Mouse (Mus musculus) kidney, embryonic 15.5 days (tissue): ENCODE data around the gene Rab36. TPM values are rescaled to one million over a fixed set of nuclear protein-coding genes. Genes with fewer than 3 reads are reported as not detected.

ENCODE experiments used
- ATAC-seq: fragments of 200-750 bp; cut with Nextera tagmentation; replicated peaks from 2 replicates; pipeline ENCODE4 v1.8.0; 2017; ENCODE audit warnings: moderate TSS enrichment; ENCODE audit not compliant: low FRiP score
- H3K27ac ChIP-seq: fragments of 300-500 bp; sonication (generic); 2 replicates; pipeline ENCODE4 v1.5.1; 2015; ENCODE audit warnings: mild to moderate bottlenecking, inconsistent platforms
- H3K27me3 ChIP-seq: fragments of 300-500 bp; sonication (generic); 2 replicates; pipeline ENCODE4 v1.6.1; 2015; ENCODE audit warnings: inconsistent platforms
- H3K36me3 ChIP-seq: fragments of 300-500 bp; sonication (generic); 2 replicates; pipeline ENCODE4 v1.6.1; 2015; ENCODE audit warnings: inconsistent platforms
- H3K4me1 ChIP-seq: fragments of 300-500 bp; sonication (generic); 2 replicates; pipeline ENCODE4 v1.6.1; 2015; ENCODE audit warnings: inconsistent platforms
- H3K4me2 ChIP-seq: fragments of 300-500 bp; sonication (generic); 2 replicates; pipeline ENCODE4 v1.6.1; 2015; ENCODE audit warnings: moderate library complexity, mild to moderate bottlenecking, inconsistent platforms
- H3K4me3 ChIP-seq: fragments of 300-500 bp; sonication (generic); replicated peaks from 2 replicates; pipeline ENCODE4 v1.5.1; 2015; ENCODE audit warnings: mild to moderate bottlenecking, inconsistent platforms
- H3K9ac ChIP-seq: fragments of 300-500 bp; sonication (generic); 2 replicates; pipeline ENCODE4 v1.6.1; 2015; ENCODE audit warnings: mild to moderate bottlenecking, inconsistent platforms
- H3K9me3 ChIP-seq: fragments of 300-500 bp; sonication (generic); replicated peaks from 2 replicates; pipeline ENCODE4 v1.6.1; 2016; ENCODE audit warnings: inconsistent platforms
- WGBS: fragments of 180-500 bp; shearing (Covaris S2); methylation state at CpG from one replicate; pipeline ENCODE4 v1.1.7; 2015; ENCODE audit warnings: mixed read lengths; 5-methylcytosine and 5-hydroxymethylcytosine counted together
- polyA plus RNA-seq: library from polyadenylated mRNA; unstranded; fragments of >200 nt; fragmentation: Nextera tagmentation; extraction: Ambion mirVana; gene quantifications from 2 replicates; pipeline ENCODE4 v1.2.1, GENCODE M21; 2015

Gene Rab36
- 9.3 and 12.8 TPM in 2 replicates for polyA plus RNA-seq

DNA sequence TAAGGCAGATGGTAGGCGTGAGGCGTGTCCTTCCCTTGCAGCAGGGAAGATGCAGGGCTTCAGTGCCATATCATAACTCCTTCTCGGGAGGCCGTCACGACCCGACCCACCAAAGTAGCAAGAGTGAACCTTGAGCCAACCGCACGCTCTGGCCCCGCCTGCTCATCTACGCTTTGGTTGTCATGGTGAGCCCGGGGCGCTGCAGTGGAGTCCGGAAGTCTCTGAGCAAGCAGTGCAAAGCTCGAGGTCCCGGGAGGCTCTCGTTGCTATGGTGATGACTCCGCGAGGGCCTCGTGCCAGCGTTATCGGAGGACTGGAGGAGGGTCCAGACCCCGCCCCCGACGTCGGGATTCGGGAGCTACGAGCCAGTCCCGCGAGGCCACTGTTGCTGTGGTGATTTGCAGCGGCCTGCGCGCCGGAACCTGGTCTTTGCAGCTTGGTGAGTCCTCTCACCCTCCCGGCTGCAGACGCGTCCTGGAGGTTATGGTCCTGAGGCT lies at the start of gene Rab36:
Gene Rab36, plus strand, starts transcription at position 176 of the 497 bp plus-strand sequence.
- peak within 1 kb of the TSS; percentile 70 for H3K4me2 ChIP-seq
- WGBS: under 1% methylated on average over 36 of the region's 36 CpGs
- H3K4me1 ChIP-seq: peaks cover 23% of the 10 kb centered on the region

DNA sequence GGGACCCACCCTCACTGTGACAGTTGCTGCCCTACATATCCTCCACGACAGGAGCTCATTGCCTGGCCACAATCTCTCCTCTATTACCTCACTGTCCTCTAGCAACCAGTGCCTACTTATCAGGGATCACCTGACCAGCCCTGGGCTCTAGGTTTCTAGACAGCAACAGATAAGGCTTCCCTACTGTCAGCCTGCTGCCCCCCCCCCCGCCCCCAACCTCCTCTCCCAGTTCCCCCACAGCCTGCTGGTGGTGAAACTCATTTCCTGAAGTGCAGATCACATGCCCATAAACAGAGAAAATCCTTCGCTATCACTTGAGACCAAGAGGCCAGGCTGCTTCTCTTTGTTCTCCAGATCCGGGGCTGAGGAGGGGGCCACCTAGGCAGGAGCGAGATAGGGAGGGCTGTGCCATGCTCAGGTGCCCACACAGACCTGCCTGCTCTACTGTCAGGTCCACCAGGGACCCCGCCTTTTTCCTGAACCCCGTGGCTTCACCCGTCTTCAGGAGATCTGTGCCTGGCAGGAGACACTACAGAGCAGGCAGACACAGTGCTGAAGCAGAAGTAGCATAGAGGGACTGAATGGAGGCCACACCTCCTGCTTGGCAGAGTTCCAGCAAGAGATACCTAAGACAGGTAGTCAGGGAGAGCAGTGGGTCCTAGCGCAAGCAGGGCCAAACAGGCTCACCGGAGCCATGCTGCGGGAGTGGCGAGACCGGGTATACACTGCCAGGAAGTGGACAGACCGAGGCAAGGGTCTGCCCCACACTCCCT lies 49.0 kb upstream of the Rab36 start:
- H3K9me3 ChIP-seq: no peaks in the 10 kb centered on the region
- 73% methylated on average over 14 of the region's 14 CpGs for WGBS
- H3K27me3 ChIP-seq: peaks cover 6% of the 10 kb centered on the region; the same call in 1 of the 2 replicates
- H3K4me1 ChIP-seq: peaks cover 28% of the 10 kb centered on the region
- no peak overlapping the region for H3K9ac ChIP-seq
- H3K27ac ChIP-seq: no peak overlapping the region
- no peak overlapping the region for H3K4me3 ChIP-seq
- ATAC-seq: 0 out of 2 replicates have a peak, but pooled peaks have one; percentile 5
- peaks cover 5% of the 10 kb centered on the region; the same call in 1 of the 2 replicates for H3K36me3 ChIP-seq
- no peak overlapping the region for H3K4me2 ChIP-seq

More for the DNA sequence above, at the start of gene Rab36:
- H3K27me3 ChIP-seq: no peaks in the 10 kb centered on the region
- peak within 1 kb of the TSS; percentile 50 for H3K4me3 ChIP-seq
- H3K36me3 ChIP-seq: no peaks in the 10 kb centered on the region
- H3K9ac ChIP-seq: peak within 1 kb of the TSS; percentile 55
- peak within 1 kb of the TSS; percentile 79 for H3K27ac ChIP-seq
- ATAC-seq: peak; percentile 96
- no peaks in the 10 kb centered on the region for H3K9me3 ChIP-seq

DNA sequence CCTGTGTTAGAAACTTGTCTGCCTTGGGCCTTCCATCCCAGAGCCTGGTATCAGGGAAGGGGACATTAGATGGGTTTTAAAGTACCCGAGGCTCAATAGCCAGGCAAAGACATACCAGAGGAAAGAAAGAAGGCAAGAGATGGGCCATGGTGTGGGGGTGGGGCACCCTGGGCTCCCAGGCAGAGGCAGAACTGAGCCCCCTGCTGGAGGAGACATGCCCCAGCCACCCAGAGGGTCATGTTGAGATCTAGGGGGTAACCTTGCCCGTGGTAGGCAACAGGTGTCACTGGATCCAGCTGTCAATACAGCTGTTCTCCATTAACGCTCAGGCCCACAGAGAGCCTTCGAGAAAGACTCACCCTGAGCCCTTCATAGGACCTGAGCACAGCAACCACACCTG lies 47.0 kb upstream of the Rab36 start:
- Histone ChIP-seq H3K27me3 (peaks cover 13% of the 10 kb centered on the region), H3K9ac (no peak overlapping the region), H3K27ac (peak overlapping the region; percentile 75; the same call in 1 of the 2 replicates), H3K36me3 (peaks cover 5% of the 10 kb centered on the region; the same call in 1 of the 2 replicates), H3K4me2 (no peak overlapping the region), H3K9me3 (no peaks in the 10 kb centered on the region), H3K4me1 (peaks cover 36% of the 10 kb centered on the region), H3K4me3 (no peak overlapping the region)
- ATAC-seq: no peak
- 61% methylated on average over 4 of the region's 4 CpGs for WGBS

DNA sequence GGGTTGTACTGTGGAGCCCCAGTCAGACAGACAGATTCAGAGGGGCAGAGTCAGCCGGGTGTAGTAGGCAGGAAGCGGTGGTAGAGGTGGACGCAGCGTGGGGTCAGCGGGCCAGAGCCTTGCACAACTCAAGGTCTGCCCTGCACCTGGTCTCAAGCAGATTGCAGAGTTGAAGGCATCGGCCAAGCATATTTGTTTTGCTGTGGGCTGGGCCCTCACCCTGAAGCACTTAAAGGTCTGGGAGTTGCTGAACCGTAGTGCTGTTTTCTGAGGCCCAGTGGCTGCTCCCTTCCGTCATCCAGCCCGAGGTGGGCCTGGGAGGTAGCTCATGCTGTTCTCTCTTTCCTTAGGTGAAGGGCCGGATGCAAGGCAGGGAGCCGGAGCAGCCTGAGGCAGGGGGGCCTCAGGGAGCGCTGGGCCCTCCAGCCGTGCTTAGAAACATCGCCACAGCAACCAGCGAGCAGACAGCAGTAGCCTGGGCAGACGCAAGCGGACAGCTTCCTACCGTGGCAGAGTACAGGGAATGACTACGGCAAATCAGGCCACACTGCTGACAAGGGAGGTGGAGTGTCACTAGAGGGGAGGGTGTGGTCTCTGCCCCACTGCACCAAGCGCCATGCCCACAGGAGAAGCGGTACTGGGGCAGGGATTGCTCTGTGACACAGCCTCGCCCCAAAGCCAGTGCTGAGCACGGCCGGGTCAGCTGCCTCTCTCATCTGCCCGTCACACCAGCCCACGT lies 46.1 kb upstream of the Rab36 start:
- H3K27ac ChIP-seq: peak overlapping the region; percentile 75
- ATAC-seq: peak; percentile 71
- peak overlapping the region; percentile 44 for H3K4me2 ChIP-seq

DNA sequence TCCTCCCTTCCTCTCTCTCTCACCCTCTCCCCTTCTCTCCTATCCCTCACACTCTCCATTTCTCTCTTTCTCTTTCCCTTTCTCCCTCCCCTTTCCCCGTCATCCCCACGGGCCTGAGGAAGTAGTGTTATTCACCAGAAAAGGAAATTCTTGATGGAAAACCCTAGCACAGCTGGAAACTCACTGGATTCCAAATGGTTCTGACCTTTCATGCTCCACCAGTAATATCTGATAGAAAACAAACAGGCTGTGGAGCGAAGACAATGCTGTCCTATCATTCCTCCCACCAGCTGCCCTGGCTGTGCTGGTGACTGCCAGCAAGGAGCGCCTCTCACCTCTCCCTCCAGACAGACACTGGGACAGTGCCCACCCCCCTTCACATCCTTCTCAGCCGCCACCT lies 42.0 kb upstream of the Rab36 start:
- peaks cover 13% of the 10 kb centered on the region for H3K27me3 ChIP-seq
- peaks cover 38% of the 10 kb centered on the region for H3K4me1 ChIP-seq
- no peak overlapping the region for H3K9ac ChIP-seq
- no peak for ATAC-seq
- H3K4me2 ChIP-seq: peak overlapping the region; percentile 56
- 9% methylated on average over 5 of the region's 5 CpGs for WGBS
- H3K9me3 ChIP-seq: no peaks in the 10 kb centered on the region
- no peak overlapping the region for H3K4me3 ChIP-seq
- peaks cover 5% of the 10 kb centered on the region; the same call in 1 of the 2 replicates for H3K36me3 ChIP-seq
- H3K27ac ChIP-seq: no peak overlapping the region

More for the DNA sequence above, 46.1 kb upstream of the Rab36 start:
- Histone ChIP-seq H3K36me3 (peaks cover 5% of the 10 kb centered on the region; the same call in 1 of the 2 replicates), H3K27me3 (peaks cover 13% of the 10 kb centered on the region), H3K9ac (no peak overlapping the region), H3K9me3 (no peaks in the 10 kb centered on the region), H3K4me3 (peak overlapping the region; percentile 2; the same call in 1 of the 2 replicates), H3K4me1 (peaks cover 45% of the 10 kb centered on the region)
- WGBS: 27% methylated on average over 26 of the region's 26 CpGs

DNA sequence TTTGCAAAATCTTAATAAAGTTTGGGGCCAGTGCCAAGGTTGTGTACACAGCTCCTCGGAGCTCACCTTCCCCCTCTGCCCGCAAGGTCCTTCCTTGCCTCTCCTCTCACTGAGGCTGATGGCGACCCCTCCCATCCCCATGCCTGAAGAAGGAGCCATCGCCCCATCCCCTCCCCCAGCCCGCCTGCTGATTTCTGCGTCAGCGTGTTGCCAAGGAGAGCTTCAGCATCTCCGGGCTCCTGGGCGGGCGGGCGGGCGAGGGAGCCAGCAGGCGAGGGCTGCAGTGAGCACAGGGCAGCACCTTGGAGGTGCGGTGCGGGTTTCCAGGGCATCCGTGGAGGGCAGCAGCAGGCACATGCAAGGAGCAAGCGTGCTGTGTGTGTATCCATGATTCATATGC lies 41.5 kb upstream of the Rab36 start:
- H3K4me1 ChIP-seq: peaks cover 33% of the 10 kb centered on the region
- 4% methylated on average over 17 of the region's 17 CpGs for WGBS
- peaks cover 5% of the 10 kb centered on the region; the same call in 1 of the 2 replicates for H3K36me3 ChIP-seq
- peak overlapping the region; percentile 56 for H3K4me2 ChIP-seq
- H3K9me3 ChIP-seq: no peaks in the 10 kb centered on the region
- peaks cover 13% of the 10 kb centered on the region for H3K27me3 ChIP-seq
- H3K4me3 ChIP-seq: peak overlapping the region; percentile 25
- no peak overlapping the region for H3K9ac ChIP-seq
- ATAC-seq: peak; percentile 20; the same call in 1 of the 2 replicates
- no peak overlapping the region for H3K27ac ChIP-seq

DNA sequence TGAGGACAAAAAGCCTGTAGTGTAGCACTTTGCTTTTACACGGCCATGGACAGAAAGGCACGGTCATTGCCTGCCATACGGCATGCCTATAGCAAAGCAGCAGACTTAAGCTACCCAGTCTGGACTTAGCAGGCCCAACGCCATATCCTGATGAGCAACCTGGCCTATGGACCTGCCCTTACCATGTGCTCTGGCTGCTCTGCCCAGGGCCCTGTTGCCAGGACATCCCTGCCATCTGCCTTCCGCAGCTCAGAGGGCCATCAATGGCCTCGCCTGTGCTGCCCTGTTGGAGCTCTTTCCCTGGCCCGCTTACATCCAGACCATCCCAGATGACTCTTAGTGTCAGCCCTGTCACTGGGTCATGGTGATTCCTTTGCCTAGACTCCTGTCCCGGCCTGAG lies 35.5 kb upstream of the Rab36 start:
- peaks cover 7% of the 10 kb centered on the region; the same call in 1 of the 2 replicates for H3K4me1 ChIP-seq
- no peak overlapping the region for H3K4me2 ChIP-seq
- H3K27me3 ChIP-seq: no peaks in the 10 kb centered on the region
- no peak overlapping the region for H3K4me3 ChIP-seq
- no peak overlapping the region for H3K9ac ChIP-seq
- H3K36me3 ChIP-seq: no peaks in the 10 kb centered on the region
- 93% methylated on average over 8 of the region's 8 CpGs for WGBS
- H3K27ac ChIP-seq: no peak overlapping the region
- ATAC-seq: no peak
- no peaks in the 10 kb centered on the region for H3K9me3 ChIP-seq

DNA sequence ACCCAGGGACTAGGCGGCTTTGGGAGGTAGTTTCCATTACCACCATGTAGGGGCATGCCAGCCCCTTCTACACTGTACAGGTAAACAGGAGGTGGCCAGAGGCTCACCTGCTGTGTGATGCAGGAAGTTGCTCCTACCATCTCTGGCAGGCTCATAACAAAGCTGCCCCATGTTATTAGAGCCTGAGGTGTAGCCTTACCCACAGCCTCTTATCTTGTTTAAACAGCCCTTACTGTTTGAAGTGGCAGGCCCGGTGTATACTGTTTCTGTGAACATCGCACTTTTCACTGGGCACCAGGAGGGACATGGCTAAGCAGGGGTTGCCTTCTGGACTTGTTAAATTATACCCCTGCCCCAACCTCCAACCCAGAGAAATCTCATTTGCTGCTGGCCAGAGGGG lies 32.8 kb upstream of the Rab36 start:
- no peak overlapping the region for H3K4me3 ChIP-seq
- no peaks in the 10 kb centered on the region for H3K9me3 ChIP-seq
- no peak overlapping the region for H3K9ac ChIP-seq
- no peak for ATAC-seq
- H3K4me1 ChIP-seq: peaks cover 22% of the 10 kb centered on the region
- H3K4me2 ChIP-seq: no peak overlapping the region
- WGBS: 71% methylated on average over 3 of the region's 3 CpGs
- H3K36me3 ChIP-seq: no peaks in the 10 kb centered on the region
- no peak overlapping the region for H3K27ac ChIP-seq
- H3K27me3 ChIP-seq: no peaks in the 10 kb centered on the region

DNA sequence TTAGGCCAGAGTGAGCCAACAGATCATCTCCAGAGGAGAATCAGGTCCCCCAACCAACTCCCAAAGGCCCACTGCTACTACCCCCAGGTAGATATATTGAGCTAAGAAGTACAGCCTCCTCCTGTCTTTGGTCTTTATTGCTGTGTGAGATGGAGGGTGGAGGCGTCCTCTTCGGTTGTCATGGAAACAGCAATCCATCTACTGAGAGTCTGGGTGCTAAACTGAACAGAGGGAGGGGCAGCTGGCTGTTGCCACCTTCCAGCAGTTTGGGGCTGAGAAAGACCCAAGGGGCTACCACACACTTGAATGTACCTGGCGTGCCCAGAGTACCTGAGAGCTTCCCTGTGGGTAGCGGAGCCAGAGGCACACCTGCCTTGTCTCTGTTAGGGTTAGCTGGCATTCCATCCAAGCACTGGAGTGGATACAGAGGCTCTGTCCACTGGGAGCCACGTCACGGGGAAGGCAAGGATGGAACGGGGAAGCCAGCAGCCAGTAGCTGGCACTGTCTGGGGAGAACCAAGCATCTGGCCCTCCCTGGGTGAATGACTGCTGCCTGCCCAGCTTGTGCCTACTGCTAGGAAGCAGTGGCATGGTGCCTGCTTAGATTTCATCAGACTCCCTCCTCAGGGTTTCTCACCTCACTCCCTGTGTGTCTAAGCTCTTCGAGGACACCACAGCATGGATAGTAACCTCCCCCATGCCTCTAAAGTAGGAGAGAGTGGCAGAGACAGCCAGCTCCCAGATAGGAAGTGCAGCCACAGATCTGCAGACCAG lies 29.8 kb upstream of the Rab36 start:
- ATAC-seq: peak; percentile 49
- H3K27me3 ChIP-seq: no peaks in the 10 kb centered on the region
- no peak overlapping the region for H3K4me3 ChIP-seq
- no peaks in the 10 kb centered on the region for H3K9me3 ChIP-seq
- 41% methylated on average over 8 of the region's 8 CpGs for WGBS
- H3K27ac ChIP-seq: 0 out of 2 replicates have a peak overlapping the region, but pooled peaks have one; percentile 1
- no peak overlapping the region for H3K9ac ChIP-seq
- H3K36me3 ChIP-seq: no peaks in the 10 kb centered on the region
- H3K4me1 ChIP-seq: peaks cover 22% of the 10 kb centered on the region
- no peak overlapping the region for H3K4me2 ChIP-seq

DNA sequence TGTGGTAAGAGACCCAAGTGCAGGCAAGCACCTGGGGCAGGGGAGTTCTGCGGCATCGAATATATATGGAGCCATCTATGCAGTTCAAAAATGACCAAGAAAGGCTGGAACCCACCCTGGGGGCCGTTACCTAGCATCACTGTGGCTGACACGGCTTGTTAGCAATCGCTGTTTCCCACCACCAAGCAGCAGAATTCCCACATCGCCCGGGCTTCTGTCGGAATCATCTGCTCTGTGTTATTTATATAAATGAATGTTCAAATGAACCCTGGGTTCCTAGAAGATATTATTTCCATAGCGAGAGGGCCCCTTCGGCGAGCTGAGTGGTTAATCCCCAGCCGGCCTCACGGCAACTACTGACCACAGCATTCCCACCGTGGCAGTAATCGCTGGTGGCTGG lies 26.2 kb upstream of the Rab36 start:
- peaks cover 22% of the 10 kb centered on the region for H3K4me1 ChIP-seq
- no peaks in the 10 kb centered on the region for H3K9me3 ChIP-seq
- no peaks in the 10 kb centered on the region for H3K36me3 ChIP-seq
- H3K4me3 ChIP-seq: no peak overlapping the region
- no peak overlapping the region for H3K9ac ChIP-seq
- ATAC-seq: no peak
- 92% methylated on average over 15 of the region's 15 CpGs for whole genome bisulfite sequencing
- no peak overlapping the region for H3K4me2 ChIP-seq
- H3K27me3 ChIP-seq: no peaks in the 10 kb centered on the region
- H3K27ac ChIP-seq: no peak overlapping the region

DNA sequence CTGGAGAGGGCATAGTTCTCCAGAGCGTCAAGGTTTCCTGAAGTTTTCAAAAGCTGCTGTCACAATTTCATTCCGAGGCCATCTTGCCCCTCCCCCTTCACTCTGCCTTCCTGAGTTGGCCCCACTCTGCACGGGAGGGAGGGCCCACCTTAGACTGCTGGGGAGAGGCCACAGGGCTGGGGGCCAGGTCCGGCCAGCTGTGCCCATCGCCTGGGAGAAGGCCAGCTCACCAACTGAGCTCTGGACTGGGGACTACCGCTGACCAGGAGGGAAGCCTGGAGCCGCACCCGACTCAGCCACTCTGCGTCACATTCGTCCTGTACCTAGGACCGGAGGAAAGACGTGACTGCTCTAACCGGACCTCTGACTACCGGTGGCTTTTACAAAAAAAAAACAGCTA lies 21.4 kb upstream of the Rab36 start:
- Histone ChIP-seq H3K27ac (no peak overlapping the region), H3K9me3 (no peaks in the 10 kb centered on the region), H3K4me1 (peaks cover 3% of the 10 kb centered on the region; the same call in 1 of the 2 replicates), H3K4me2 (no peak overlapping the region), H3K27me3 (no peaks in the 10 kb centered on the region), H3K9ac (no peak overlapping the region), H3K4me3 (no peak overlapping the region), H3K36me3 (no peaks in the 10 kb centered on the region)
- WGBS: 62% methylated on average over 14 of the region's 14 CpGs
- ATAC-seq: peak; percentile 26; the same call in 1 of the 2 replicates
